Mouse (Mus musculus): ENCODE results near the gene Pygb. TPM values are rescaled to one million over a fixed set of nuclear protein-coding genes. Genes with fewer than 3 reads are reported as not detected.
A peak's percentile ranks its signal among the peaks of the same experiment; 100 is the strongest.

Gene Pygb
- total and polyA plus RNA-seq, 3 experiments: 36.4 to 47.7 (median 43.2) TPM

DNA sequence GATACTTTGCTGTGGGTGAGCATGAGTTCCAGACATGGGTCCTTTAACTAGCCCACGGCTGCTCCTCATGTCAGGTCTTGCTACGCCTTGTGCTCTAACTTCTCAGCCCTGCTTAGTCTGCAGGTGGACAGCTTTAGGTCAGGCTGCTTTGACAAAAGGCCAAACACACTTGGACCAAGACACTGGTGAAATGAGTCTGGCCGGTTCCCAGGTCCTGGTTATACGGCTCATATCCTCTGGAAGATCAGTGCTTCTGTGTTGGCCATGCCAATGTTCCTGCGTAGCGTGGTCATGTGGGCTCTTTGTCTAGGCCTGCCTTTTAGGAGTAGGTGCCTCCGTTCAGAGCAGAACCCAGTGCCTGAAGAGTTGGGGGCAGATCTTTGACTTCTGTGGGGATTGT lies 45.5 kb downstream of the Pygb start:
- no peak overlapping the region for H3K4me3 ChIP-seq (replicated peaks in 1 of 3; ENCODE audit: low read depth in 2 of 3, low read length in 2 of 3, poor library complexity in 1 of 3)
- H3K4me1 ChIP-seq (ENCODE audit: control insufficient read depth in 1 of 2, insufficient read depth in 2 of 2): peaks cover 24 to 42% of the 10 kb centered on the region in 2 experiments
- DNase-seq (ENCODE audit: extremely low read depth): no peak
- H3K27ac ChIP-seq (ENCODE audit: insufficient read depth, low read depth): peak overlapping the region; percentile 83
- peaks cover 55 to 92% of the 10 kb centered on the region in 2 experiments for H3K36me3 ChIP-seq (replicated peaks in 1 of 2; ENCODE audit: control insufficient read depth in 1 of 2, insufficient read depth in 1 of 2, low read length in 1 of 2)
- H3K9me3 ChIP-seq (replicated peaks; ENCODE audit: low read length): no peaks in the 10 kb centered on the region
- no peaks in the 10 kb centered on the region for H3K79me2 ChIP-seq (replicated peaks; ENCODE audit: control insufficient read depth, extremely low read depth, insufficient read depth, poor library complexity, severe bottlenecking)
- dilution Hi-C loops (cut with MboI; ENCODE audit: extremely low pct_ligation_motif_present, extremely low pct_unique_long_range_greater_than_20kb, low sequenced_read_pairs): no loop called here
- TF ChIP-seq SIN3A (IDR thresholded peaks at IDR 0.05; ENCODE audit: low read length) (no peak), JUND (conservative IDR thresholded peaks at IDR 0.05; ENCODE audit: low read depth, low read length) (no peak), USF1 (IDR thresholded peaks at IDR 0.05; ENCODE audit: low read depth, low read length) (no peak), CHD2 (IDR thresholded peaks at IDR 0.05; ENCODE audit: low read length) (no peak), BHLHE40 (IDR thresholded peaks at IDR 0.05; ENCODE audit: low read depth, low read length) (no peak), CTCF (conservative IDR thresholded peaks at IDR 0.05 in 1 of 2, IDR thresholded peaks at IDR 0.05 in 1 of 2; ENCODE audit: low read depth in 2 of 2, low read length in 2 of 2) (no peak), E2F4 (IDR thresholded peaks at IDR 0.05; ENCODE audit: insufficient replicate concordance, low read depth, low read length) (no peak)
- H3K9ac ChIP-seq (ENCODE audit: insufficient read depth, low read depth): no peak overlapping the region
- no peaks in the 10 kb centered on the region for H3K27me3 ChIP-seq (replicated peaks)
- in situ Hi-C loops (cut with MboI; ENCODE audit: low pct_ligation_motif_present, low pct_unique_long_range_greater_than_20kb, low sequenced_read_pairs): loop anchor here (25.0 kb wide), 1 partner anchor 180 kb away; no protein-coding TSS in a partner anchor
- H3K4me2 ChIP-seq (ENCODE audit: insufficient read depth, low read depth, poor library complexity, severe bottlenecking): no peak overlapping the region

DNA sequence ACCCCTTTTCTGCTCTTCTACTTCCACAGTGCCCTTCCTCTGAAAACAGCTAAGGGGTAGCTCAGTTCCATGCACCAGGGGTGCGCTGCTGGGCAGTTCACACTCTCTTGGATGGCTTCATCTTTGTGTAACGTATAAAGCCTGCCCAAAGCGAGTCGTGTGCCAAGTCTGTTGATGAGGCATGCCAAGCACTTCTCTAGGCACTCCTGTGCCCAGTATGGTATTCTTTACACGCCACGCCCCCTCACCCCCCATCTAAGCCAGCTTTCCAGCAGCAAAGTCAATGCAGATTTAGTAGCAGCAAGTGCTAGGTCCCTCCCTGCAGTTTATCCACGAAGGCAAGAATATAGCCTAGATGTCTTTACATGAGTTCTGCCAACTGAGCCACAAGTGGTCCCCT lies 48.1 kb downstream of the Pygb start:
- Histone ChIP-seq H3K9me3 (replicated peaks; ENCODE audit: low read length) (no peaks in the 10 kb centered on the region), H3K4me3 (replicated peaks in 1 of 3; ENCODE audit: low read depth in 2 of 3, low read length in 2 of 3, poor library complexity in 1 of 3) (no peak overlapping the region), H3K27ac (ENCODE audit: insufficient read depth, low read depth) (no peak overlapping the region), H3K36me3 (replicated peaks in 1 of 2; ENCODE audit: control insufficient read depth in 1 of 2, insufficient read depth in 1 of 2, low read length in 1 of 2) (peaks cover 54 to 92% of the 10 kb centered on the region in 2 experiments), H3K27me3 (replicated peaks) (no peaks in the 10 kb centered on the region), H3K4me1 (ENCODE audit: control insufficient read depth in 1 of 2, insufficient read depth in 2 of 2) (peaks cover 23 to 39% of the 10 kb centered on the region in 2 experiments), H3K79me2 (replicated peaks; ENCODE audit: control insufficient read depth, extremely low read depth, insufficient read depth, poor library complexity, severe bottlenecking) (no peaks in the 10 kb centered on the region), H3K4me2 (ENCODE audit: insufficient read depth, low read depth, poor library complexity, severe bottlenecking) (no peak overlapping the region), H3K9ac (ENCODE audit: insufficient read depth, low read depth) (no peak overlapping the region)
- DNase-seq (ENCODE audit: extremely low read depth): no peak
- in situ Hi-C loops (cut with MboI; ENCODE audit: low pct_ligation_motif_present, low pct_unique_long_range_greater_than_20kb, low sequenced_read_pairs) (loop anchor here (25.0 kb wide), 1 partner anchor 178 kb away; no protein-coding TSS in a partner anchor), dilution Hi-C loops (cut with MboI; ENCODE audit: extremely low pct_ligation_motif_present, extremely low pct_unique_long_range_greater_than_20kb, low sequenced_read_pairs) (no loop called here)
- TF ChIP-seq TBP (conservative IDR thresholded peaks at IDR 0.05; ENCODE audit: low read depth, low read length): no peak
- no peak for TF ChIP-seq RAD21 (IDR thresholded peaks at IDR 0.05; ENCODE audit: low read depth, low read length)
- no peak for TF ChIP-seq POLR2A (IDR thresholded peaks at IDR 0.05; ENCODE audit: low read depth, low read length)

DNA sequence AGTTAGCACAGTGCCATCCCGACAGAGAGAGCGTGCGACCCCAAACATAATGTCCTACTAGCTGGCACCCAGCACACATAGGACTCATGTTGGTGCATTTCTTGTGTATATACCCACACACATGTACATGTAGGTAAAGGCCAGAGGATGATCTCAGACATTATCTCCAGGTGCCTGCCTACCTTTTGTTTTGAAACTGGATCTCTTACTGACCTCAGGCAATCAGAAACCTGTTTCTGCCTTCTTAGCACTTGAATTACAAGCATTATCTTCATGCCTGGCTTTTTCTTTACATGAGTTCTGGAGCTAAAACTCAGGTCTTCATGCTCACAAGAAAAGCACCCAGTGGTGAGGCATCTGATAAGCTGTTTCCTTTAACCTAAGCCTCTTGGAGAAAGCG lies 49.4 kb downstream of the Pygb start:
- H3K27ac ChIP-seq (ENCODE audit: insufficient read depth, low read depth): no peak overlapping the region
- H3K36me3 ChIP-seq (replicated peaks in 1 of 2; ENCODE audit: control insufficient read depth in 1 of 2, insufficient read depth in 1 of 2, low read length in 1 of 2): peaks cover 49 to 87% of the 10 kb centered on the region in 2 experiments
- H3K4me3 ChIP-seq (replicated peaks in 1 of 3; ENCODE audit: low read depth in 2 of 3, low read length in 2 of 3, poor library complexity in 1 of 3): no peak overlapping the region
- H3K4me2 ChIP-seq (ENCODE audit: insufficient read depth, low read depth, poor library complexity, severe bottlenecking): no peak overlapping the region
- H3K27me3 ChIP-seq (replicated peaks): no peaks in the 10 kb centered on the region
- DNase-seq (ENCODE audit: extremely low read depth): no peak
- H3K9me3 ChIP-seq (replicated peaks; ENCODE audit: low read length): no peaks in the 10 kb centered on the region
- H3K9ac ChIP-seq (ENCODE audit: insufficient read depth, low read depth): no peak overlapping the region
- H3K4me1 ChIP-seq (ENCODE audit: control insufficient read depth in 1 of 2, insufficient read depth in 2 of 2): peaks cover 19 to 39% of the 10 kb centered on the region in 2 experiments
- dilution Hi-C loops (cut with MboI; ENCODE audit: extremely low pct_ligation_motif_present, extremely low pct_unique_long_range_greater_than_20kb, low sequenced_read_pairs) (no loop called here), in situ Hi-C loops (cut with MboI; ENCODE audit: low pct_ligation_motif_present, low pct_unique_long_range_greater_than_20kb, low sequenced_read_pairs) (loop anchor here (25.0 kb wide), 1 partner anchor 176 kb away; no protein-coding TSS in a partner anchor)
- TF ChIP-seq MAZ (IDR thresholded peaks at IDR 0.05; ENCODE audit: low read depth, low read length) (no peak), EP300 (IDR thresholded peaks at IDR 0.05; ENCODE audit: low read length) (no peak), ETS1 (conservative IDR thresholded peaks at IDR 0.05; ENCODE audit: low read depth, low read length) (no peak), JUN (IDR thresholded peaks at IDR 0.05; ENCODE audit: insufficient read depth, low read depth, low read length) (no peak), ZMIZ1 (IDR thresholded peaks at IDR 0.05; ENCODE audit: low read depth, low read length) (no peak), BHLHE40 (IDR thresholded peaks at IDR 0.05; ENCODE audit: low read depth, low read length) (no peak), KAT2A (IDR thresholded peaks at IDR 0.05; ENCODE audit: insufficient replicate concordance, low read length) (no peak), USF2 (conservative IDR thresholded peaks at IDR 0.05; ENCODE audit: low read depth, low read length) (no peak), MAFK (IDR thresholded peaks at IDR 0.05; ENCODE audit: insufficient replicate concordance, low read length) (no peak), TBP (conservative IDR thresholded peaks at IDR 0.05; ENCODE audit: low read depth, low read length) (no peak), CHD2 (IDR thresholded peaks at IDR 0.05; ENCODE audit: low read length) (no peak), ZKSCAN1 (IDR thresholded peaks at IDR 0.05; ENCODE audit: borderline replicate concordance, low read depth, low read length) (no peak), CTCF (conservative IDR thresholded peaks at IDR 0.05 in 1 of 2, IDR thresholded peaks at IDR 0.05 in 1 of 2; ENCODE audit: low read depth in 2 of 2, low read length in 2 of 2) (no peak), RCOR1 (conservative IDR thresholded peaks at IDR 0.05; ENCODE audit: low read depth, low read length) (no peak), UBTF (IDR thresholded peaks at IDR 0.05; ENCODE audit: low read depth, low read length) (no peak)
- H3K79me2 ChIP-seq (replicated peaks; ENCODE audit: control insufficient read depth, extremely low read depth, insufficient read depth, poor library complexity, severe bottlenecking): no peaks in the 10 kb centered on the region
